Mouse (Mus musculus) T-helper 17 cell (primary cell): ENCODE measurements around the gene Fst.

Experiments used
- in situ Hi-C, 2 experiments: fragments of 300-600 bp; cut with MboI, MseI; formaldehyde crosslinking; loops; 1 replicate in 1 of 2; 2 replicates in 1 of 2; pipeline ENCODE4 v1.15.1; 2025; ENCODE audit warnings: high pct_unique_total_duplicates in 2 of 2

The Fst gene

DNA sequence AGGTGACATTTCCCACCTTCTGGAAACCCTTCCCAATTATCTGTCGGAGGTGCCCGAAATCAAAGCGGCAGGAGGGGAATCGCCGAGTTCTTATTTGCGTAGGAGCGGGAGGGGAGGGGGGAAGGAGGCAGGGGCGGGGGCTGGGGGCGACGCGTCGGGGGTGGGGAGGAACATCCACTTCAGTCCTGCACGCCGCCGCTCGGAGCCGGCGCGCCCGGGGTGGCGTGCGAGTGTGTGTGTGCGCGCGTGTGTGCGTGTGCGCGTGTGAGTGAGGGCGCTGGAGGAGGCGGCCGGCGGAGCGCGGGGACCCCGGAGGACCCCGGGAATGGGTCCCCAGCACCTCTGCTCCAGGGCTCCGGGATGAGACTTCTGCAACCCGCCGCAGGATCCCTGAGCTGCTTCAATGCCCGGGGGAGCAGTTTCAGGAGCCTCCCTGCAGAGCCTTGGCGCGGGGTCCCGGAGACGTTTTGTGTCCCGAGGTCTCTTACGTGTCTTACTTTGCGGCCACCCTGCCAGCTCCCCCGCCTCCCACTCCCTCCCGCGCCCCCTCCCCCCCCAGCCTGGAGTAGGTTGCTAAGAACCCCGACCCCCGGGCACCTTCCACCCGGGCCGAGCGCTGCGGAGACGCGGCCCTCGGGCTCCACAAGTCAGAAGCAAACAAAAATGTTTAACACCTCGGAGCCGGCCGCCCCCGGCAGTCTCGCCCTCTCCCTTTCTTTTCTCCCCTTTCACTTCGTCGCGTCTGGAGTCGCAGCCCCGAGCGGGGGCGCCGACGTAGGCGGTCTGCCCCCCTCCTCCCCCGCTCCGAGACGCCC lies at the start of gene Fst:
TSS of gene Fst (minus strand) at position 66 of the 815 bp plus-strand sequence.
- in situ Hi-C loops, result loop anchor here in 1 of 2 experiments (10.0 to 25.0 kb wide), 2 partner anchors 372 to 584 kb away; no protein-coding TSS in a partner anchor

DNA sequence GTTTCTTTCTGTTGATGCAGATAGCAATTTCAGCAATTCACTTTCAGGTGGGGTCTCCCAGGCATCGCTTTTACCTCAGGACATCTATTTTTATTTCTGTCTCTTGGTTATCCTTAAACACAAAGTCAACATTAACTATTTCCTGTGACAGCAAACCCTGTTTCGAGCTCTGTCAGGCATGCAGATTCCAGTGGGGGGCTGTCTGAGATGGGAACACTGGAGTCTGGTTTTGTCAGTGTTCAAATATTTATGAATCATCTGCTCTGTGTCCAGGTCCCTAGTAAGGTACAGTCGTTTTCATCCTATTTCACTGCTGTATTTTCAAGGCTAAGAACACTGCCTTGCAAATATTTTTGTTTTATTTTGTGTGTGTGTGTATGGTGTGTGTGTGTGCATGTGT lies 35.1 kb upstream of the Fst start:
- in situ Hi-C loops, result no loop called here

GRCm38 (mm10) chr13:114488178-114488577 lies 29.4 kb upstream of the Fst start:
- in situ Hi-C loops, result no loop called here

DNA sequence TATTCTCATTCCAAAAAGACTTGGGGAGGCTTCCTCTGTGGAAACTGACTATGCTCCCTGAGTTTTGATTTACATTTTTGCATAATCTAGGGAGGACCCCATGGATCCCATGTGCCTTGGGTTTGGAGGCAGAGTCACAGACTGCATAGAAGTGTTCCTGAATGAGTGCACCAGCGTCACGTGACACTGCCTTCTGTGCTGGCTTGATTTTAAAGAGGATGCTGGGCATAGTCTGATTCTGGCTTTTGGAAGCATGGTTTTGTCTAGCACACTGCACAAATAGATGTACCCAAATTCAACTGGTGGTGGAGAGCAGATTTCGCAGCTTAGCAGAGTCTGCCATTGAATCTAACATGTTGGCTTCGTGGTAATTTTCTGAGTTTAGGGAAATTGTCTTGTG lies 19.6 kb upstream of the Fst start:
- in situ Hi-C loops, result no loop called here

GRCm38 (mm10) chr13:114469945-114470344 lies 11.2 kb upstream of the Fst start:
- in situ Hi-C loops, result loop anchor here in 1 of 2 experiments (5.0 to 25.0 kb wide), 2 partner anchors 68 to 383 kb away; no protein-coding TSS in a partner anchor

GRCm38 (mm10) chr13:114466269-114466919 lies 7.6 kb upstream of the Fst start:
- in situ Hi-C loops, result loop anchor here in 1 of 2 experiments (25.0 kb wide), 1 partner anchor 379 kb away; no protein-coding TSS in a partner anchor

DNA sequence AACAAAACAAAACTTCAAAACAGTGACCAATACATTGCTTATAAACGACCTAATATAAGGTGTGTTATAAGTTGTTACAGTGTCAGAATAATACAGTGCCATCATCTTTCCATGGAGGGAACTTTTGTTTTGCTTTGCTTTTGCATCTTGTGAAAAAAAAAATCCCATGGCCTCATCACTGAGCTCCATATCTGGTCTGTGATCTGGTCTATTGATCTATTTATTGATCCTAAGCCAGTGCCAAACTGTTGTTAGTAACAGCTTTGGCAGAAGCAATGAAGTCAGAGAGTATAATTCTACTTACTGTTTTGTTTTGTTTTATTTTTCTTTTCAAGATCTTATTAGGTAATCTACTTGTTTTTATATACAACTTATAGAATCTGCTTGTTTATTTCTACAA lies 6.6 kb upstream of the Fst start:
- in situ Hi-C loops, result loop anchor here in 1 of 2 experiments (25.0 kb wide), 1 partner anchor 378 kb away; no protein-coding TSS in a partner anchor

GRCm38 (mm10) chr13:114464824-114465223 lies 6.1 kb upstream of the Fst start:
- in situ Hi-C loops, result loop anchor here in 1 of 2 experiments (25.0 kb wide), 1 partner anchor 378 kb away; no protein-coding TSS in a partner anchor

GRCm38 (mm10) chr13:114462548-114463408 lies 4.0 kb upstream of the Fst start:
- in situ Hi-C loops, result loop anchor here in 1 of 2 experiments (25.0 kb wide), 1 partner anchor 375 kb away; no protein-coding TSS in a partner anchor

DNA sequence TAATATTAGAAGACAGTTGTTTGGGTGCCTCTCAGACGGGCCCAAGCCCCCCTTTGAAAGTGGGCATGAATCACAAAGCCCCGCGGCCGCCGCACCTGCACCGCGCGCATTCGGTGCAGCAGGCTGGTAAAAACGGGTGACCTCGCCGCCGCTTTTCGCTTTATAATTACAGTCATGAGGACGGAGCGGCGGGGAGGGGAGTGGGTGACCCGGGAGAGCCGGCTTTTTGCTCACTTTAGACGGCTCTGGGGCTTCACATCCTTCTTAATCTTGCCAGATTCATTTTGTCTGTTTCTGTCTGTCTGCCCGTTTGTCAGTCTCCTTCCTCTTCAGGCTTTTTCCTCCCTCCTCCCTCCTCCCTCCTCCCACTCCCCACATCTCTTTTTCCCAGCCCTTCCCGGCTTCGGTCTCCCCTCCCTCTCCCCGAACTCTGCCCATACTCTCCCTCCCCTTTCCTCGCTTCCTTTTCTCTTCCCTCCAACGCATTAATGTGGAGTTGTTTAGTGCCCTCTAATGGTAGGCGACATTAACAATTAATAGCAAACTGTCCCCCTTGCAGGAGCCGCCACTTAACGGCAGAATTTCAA lies 1.6 kb upstream of the Fst start:
- in situ Hi-C loops, result loop anchor here in 1 of 2 experiments (25.0 kb wide), 1 partner anchor 373 kb away; no protein-coding TSS in a partner anchor

DNA sequence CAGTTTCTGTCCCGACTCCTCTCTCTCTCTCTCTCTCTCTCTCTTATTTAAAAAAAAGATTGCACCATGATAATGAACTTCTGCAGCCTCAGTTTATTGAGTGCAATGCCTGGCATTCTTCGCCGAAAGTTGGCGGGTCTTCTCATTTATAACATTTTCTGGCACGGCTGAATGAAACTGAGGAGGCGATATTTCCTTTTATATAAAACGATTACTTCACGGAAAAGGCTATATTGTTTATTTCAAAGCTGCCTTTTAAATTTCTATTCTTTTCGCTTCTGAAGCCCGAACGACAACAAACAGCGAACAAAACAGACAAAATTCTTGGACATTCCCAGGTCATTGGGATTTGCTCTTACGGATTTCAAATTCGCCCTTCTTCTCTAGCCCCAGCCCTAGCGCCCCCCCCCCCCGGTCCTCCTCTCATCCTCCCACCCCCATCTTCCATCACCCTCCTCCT lies 980 bp upstream of the Fst start:
- in situ Hi-C loops, result loop anchor here in 1 of 2 experiments (10.0 to 25.0 kb wide), 2 partner anchors 372 to 585 kb away; no protein-coding TSS in a partner anchor

GRCm38 (mm10) chr13:114458291-114458885 lies 363 bp downstream of the Fst start:
- in situ Hi-C loops, result loop anchor here in 1 of 2 experiments (10.0 to 25.0 kb wide), 2 partner anchors 371 to 584 kb away; no protein-coding TSS in a partner anchor

- in situ Hi-C loops, result loop anchor here in 1 of 2 experiments (10.0 to 25.0 kb wide), 2 partner anchors 370 to 583 kb away; no protein-coding TSS in a partner anchor
These were observed 1.1 kb downstream of the Fst start for GRCm38 (mm10) chr13:114457567-114458120.

- in situ Hi-C loops, result loop anchor here in 1 of 2 experiments (10.0 to 25.0 kb wide), 2 partner anchors 370 to 582 kb away; no protein-coding TSS in a partner anchor
These were observed 1.8 kb downstream of the Fst start for GRCm38 (mm10) chr13:114456766-114457566.

GRCm38 (mm10) chr13:114456224-114456623 lies 2.5 kb downstream of the Fst start:
- in situ Hi-C loops, result loop anchor here in 1 of 2 experiments (10.0 to 25.0 kb wide), 2 partner anchors 369 to 581 kb away; no protein-coding TSS in a partner anchor

DNA sequence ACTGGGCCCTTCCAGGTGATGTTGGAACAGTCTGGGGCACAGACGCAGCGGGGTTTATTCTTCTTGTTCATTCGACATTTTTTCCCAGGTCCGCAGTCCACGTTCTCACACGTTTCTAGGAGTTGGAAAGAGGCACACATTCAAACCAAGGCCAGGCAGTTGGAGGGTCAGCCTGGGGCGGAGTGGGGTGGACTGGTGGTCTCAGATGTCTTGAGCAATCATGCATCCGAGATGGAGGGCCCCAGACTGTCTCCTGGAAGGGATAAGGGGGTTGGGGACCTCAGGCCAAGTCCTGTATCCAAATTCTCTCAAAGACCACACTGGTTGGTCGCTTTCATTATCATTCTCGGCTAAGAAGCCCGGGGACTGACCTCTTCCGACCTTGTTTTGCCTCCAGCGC lies 3.0 kb downstream of the Fst start:
- in situ Hi-C loops, result loop anchor here in 1 of 2 experiments (10.0 to 25.0 kb wide), 2 partner anchors 368 to 581 kb away; no protein-coding TSS in a partner anchor

- in situ Hi-C loops, result no loop called here
These were observed 11.5 kb downstream of the Fst start for GRCm38 (mm10) chr13:114447213-114447612.

GRCm38 (mm10) chr13:114432491-114432890 lies 26.3 kb downstream of the Fst start:
- in situ Hi-C loops, result no loop called here
